Mouse (Mus musculus) neural tube, embryonic 10.5 days (tissue): Measurements from ENCODE around the gene Klra9.
"Not testable (repeated sequence)": the region's sequence is repeated elsewhere in the genome, so short reads cannot be mapped to it uniquely, and the experiment has no call there.

ENCODE experiments used
- DNase-seq: peaks from one replicate; pipeline ENCODE4 v3.0.0-alpha.2; 2017; ENCODE audit warnings: low spot score; ENCODE audit errors: extremely low spot score

Klra9 gene

DNA sequence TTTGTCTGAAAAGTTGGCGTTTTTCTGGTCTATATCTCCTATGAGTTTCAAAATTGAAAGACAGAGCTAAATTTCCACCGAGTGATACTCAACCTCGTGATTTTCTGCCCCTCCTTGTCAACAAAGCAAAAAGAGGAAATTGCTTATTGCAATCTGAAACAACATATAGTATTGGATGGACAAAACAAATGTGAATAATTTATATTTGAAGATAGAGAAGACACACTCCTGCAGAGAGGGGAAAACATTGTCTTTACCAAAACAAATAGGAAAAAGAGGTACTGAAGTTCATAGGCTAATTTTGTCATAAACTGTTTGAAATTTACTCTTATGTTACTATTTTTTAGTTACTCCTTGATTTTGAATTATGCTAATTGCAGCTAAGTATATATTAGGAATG, at the start of gene Klra9:
Gene Klra9 (minus strand): TSS at position 101 of the 400 bp plus-strand sequence.
- not testable (repeated sequence) for DNase-seq

DNA sequence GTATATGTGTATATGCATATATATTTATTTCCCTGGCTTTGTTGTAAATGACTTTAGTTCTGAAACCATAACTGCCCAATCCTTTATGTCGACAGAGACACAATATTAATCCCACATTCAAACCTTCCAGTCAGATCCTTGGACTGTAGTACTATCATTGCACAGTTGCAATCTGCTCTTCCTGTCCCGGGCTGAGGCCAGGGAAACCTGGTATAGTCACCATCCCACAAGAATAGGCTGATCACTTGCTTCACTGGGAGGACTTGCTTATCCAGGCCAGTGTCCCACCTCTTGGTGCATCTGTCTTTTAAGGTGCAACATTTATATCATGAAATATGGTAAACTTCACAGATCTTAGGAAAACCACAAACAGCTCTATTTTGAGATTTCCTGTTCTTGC, 44.6 kb upstream of the Klra9 start:
- DNase-seq, result no peak

DNA sequence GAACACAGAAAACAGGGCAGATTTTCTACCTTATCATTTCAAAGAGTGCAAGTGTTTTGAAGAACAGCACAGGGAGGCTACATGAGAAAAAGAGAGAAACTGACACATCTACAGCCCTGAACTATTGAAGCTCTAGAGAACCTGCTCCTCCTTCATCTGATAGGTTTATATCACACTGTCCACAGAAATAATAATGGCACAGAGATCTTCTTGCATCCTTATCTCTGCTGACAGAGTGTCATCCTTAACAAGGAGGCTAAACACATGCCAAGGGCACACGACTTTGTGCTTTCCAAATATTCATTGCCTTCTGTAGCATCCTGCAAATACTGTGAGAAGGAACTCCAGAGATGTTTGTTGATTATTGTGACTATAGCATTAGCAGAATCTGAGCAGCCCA, 43.7 kb upstream of the Klra9 start:
- DNase-seq, result no peak

DNA sequence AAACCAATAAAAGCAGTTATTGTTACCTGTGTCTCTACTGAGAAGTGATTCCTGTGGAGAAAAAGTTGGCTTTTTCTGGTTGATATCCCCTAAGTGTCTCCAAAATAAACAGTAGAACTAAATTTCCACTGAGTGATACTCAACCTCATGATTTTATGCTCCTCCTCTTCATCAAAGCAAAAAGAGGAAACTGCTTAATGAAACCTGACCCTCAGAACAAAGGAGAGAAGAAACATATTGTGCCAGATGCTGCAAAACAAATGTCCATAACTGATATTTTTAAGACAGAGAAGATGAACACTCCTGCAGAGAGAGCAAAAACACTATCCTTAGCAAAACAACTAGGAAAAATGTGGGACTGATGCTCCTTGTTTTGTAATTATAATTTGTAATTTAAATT, 40.3 kb upstream of the Klra9 start, which contains the start of gene Klra7:
Gene Klra7 (minus strand): TSS at position 101 of the 400 bp plus-strand sequence.
- no peak for DNase-seq

DNA sequence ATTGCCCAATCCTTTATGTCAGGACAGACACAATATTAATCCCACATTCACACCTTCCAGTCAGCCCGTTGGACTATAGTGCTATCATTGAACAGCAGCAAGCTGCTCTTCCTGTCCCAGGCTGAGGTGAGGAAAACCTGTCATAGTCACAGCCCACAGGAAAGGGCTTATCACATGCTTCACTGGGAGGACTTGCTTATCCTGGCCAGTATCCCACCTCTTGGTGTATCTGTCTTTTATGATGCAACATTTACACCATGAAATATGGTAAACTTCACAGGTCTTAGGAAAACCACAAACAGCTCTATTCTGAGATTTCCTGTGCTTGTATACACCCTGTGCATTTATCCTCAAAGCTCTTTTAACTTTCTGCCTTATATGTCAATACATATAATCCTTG, 4.5 kb upstream of the Klra9 start:
- DNase-seq, result not testable (repeated sequence)

DNA sequence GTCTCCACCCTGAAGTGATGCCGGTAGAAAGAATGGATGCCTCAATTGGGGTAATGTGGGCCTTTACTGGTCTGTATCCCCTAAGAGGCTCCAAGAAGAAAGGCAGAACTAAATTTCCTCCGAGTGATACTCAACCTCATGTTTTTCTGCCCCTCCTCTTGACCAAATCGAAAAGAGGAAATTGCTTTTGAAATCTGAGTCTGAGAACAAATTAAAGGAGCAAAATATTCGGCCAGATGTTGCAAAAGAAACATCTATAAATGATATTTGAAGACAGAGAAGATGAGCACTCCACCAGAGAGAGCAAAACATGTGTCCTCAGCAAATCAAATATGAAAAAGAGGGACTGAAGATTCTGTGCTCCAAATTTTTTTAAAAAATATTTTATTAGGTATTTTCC, 63.1 kb downstream of the Klra9 start, which contains the start of gene Klra8:
Gene Klra8 (minus strand): TSS at position 101 of the 400 bp plus-strand sequence.
- DNase-seq, result not testable (repeated sequence)
